Mouse (Mus musculus) urinary bladder, postnatal 4 days (tissue): Measurements from ENCODE around the gene Phf21a.

Experiments used
- DNase-seq, 2 experiments: peaks; one replicate each; pipeline ENCODE4 v3.0.0; 2021 to 2022; ENCODE audit warnings: low spot score in 2 of 2

Gene Phf21a

DNA sequence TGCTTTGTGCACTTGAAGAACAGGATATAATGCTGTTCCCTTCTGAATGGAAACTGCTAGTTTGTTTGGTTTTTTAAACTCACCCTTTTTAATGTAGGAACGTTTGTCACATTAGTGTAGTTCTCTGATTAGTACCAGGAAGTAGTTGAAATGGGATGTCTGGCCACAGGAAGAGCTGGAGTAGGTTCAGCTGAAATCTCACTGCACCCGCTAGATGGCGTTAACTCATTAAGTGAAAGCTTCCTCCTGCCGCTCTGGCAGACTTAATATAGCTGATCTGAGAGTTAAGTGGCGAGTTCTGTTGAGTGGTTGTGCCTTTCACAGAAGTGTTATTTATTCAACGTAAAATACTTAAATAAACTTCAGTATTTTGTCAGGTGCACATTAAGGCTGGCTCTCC, 203.5 kb downstream of the Phf21a start:
- peak; percentile 45 to 80 for DNase-seq

- DNase-seq = no peak
Observed at GRCm38 (mm10) chr2:92299896-92300295, 207.0 kb downstream of the Phf21a start.

DNA sequence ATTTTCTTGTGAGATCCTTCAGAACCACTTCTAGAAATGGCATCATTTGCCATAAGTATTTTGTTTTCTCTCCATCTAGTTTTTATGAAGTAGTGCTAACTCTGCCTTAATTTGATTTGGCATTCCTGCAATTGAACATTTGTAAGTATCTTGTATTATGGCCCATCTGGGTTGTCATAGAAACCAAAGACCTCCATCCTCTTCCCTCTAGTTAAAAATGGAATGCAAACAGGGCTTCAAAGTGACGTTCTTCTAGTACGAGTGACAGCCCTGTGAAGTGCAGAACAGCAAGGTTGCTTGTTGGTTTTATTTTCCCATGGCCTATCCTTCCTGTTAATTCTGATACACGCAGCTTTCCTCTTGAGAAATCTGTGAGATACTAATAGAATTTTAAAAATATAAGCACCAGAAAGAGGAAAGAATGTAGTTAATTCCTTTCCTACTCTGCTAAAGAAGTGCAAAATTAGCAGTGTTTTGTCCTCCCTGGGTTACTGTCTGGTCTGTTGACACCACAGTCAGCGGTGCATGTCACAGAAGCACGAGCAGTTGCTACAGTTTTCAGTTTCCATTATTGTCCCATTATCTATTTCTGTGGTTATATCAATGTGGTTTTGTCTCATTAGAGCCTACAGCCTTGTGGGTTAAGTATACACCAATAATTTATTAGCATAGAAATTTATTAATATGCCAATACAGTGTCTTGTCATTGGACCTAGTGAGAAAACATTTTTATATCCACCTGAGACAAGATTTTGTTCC, 209.1 kb downstream of the Phf21a start:
- DNase-seq = no peak

- no peak for DNase-seq
Observed at GRCm38 (mm10) chr2:92312542-92312941, 219.6 kb downstream of the Phf21a start.

GRCm38 (mm10) chr2:92314031-92314430, 221.1 kb downstream of the Phf21a start:
- no peak for DNase-seq

- no peak for DNase-seq
Observed at GRCm38 (mm10) chr2:92316652-92317051, 223.7 kb downstream of the Phf21a start.

DNA sequence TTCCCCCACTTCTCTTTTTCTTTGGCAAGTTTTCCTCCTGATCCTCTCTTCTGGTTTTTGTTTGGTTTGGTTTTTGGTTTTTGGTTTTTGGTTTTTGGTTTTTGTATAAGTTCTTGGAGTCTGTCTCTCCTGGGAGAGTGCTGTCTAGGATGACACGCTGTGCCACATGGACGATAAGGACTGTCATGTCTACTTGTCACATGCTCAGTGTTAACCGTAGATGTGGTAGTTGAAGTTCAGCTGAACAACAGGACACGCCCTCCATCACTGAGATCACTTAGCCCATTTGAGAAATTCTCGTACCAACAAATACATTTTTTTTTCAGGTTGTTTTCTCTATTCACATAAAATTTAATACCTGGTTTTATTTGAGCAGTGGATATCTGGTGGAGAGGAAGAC, 224.3 kb downstream of the Phf21a start:
- DNase-seq = no peak

DNA sequence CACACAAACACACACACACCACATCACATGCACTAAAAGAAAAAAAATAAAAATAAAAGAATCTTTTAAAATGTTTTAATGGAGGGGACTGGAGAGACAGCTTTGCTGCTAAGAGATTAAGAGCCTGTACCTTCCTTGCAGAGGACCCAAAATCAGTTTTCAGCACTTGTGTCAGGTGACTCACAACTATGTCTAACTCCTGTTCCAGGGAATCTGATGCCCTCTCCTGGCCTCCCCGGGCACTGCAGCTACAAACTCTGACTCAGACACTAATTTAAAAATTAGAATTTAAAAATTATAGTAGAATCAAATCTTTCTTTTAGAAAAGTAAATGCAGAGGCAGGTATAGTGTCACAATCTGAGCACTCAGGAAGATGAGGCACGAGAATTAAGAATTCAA, 229.8 kb downstream of the Phf21a start:
- no peak for DNase-seq

GRCm38 (mm10) chr2:92325676-92326075, 232.8 kb downstream of the Phf21a start:
- DNase-seq = no peak

- DNase-seq = no peak
Observed at GRCm38 (mm10) chr2:92326221-92326620, 233.3 kb downstream of the Phf21a start.

DNA sequence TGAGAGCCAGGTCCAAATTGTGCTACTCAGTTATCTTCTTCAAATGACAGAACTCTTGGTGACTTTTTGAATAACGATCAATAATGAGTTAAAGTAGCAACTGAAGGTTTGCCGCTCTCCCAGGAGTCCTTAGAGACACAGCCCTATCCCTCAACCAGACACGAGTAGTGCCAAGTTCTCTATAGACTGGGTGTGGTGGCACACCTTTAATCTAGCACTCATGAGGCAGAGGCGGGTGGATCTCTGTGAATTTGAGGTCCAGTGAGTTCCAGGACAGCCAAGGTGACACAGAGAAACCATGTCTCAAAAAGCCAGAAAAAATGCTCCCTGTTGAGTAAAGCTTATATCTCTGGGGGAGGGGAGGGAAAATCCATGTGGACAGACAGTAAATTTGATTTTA, 234.7 kb downstream of the Phf21a start:
- DNase-seq = no peak

DNA sequence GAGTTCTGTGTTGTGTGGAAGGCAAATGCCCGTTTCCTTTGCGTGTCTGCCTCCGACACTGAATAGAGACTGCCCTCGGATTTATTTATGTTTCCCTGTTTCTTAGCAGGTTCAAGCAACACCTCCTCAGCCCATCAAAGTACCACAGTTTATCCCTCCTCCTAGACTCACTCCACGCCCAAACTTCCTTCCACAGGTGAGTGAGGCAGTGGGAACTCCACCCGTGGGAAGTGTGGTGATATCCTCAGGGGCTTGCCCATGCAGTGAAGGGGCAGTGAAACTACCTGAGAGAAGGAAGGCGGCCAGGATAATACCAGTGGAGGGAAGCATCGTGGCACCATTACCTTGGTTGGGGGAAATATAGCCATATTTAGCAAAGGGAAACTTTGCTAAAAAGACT, 235.3 kb downstream of the Phf21a start:
- DNase-seq = no peak

- no peak for DNase-seq
Observed at GRCm38 (mm10) chr2:92330840-92331239, 237.9 kb downstream of the Phf21a start.

- DNase-seq = no peak
Observed at GRCm38 (mm10) chr2:92331410-92331809, 238.5 kb downstream of the Phf21a start.

DNA sequence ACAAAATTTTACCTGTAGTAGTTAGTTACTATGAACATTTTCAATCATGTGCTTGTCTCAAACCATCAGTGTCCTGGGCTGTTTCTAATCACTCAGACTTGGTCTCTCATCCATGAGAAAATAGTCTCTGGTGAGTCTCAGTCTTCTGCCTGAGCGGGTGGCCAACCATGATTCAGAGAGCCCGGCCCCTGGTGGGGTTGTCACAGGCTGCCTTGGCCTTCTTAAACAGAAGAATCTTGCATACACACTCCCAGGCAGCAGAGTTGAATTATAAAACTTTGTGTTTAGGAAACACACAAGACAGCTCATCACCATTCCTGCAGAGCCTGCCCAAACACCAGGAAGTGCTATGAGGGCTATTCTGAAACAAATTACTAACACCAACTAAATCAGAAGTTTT, 239.0 kb downstream of the Phf21a start:
- no peak for DNase-seq

DNA sequence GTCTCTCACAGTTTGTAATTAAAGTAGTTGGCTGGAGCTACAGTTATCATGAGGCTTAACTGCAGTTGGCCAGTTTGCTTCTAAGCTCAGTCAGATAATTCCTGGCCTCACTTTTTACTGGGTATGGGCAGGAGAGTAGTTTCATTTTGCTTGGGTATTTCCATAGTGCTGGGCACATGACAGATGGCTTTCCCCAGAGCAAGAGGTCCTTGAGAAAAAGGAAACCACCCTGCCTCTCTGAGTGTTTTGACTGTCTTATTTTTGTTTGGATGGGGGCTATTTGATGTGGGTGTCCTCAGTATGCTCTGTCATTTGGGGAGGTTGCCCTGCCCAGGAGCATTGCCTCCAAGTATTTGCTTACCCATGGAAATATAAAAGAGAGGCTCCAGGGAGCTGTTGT, 249.5 kb downstream of the Phf21a start:
- DNase-seq = no peak

GRCm38 (mm10) chr2:92347191-92347590, 254.3 kb downstream of the Phf21a start:
- DNase-seq = no peak

GRCm38 (mm10) chr2:92349589-92350425, 256.9 kb downstream of the Phf21a start:
- no peak for DNase-seq

GRCm38 (mm10) chr2:92350686-92351085, 257.8 kb downstream of the Phf21a start:
- no peak for DNase-seq

DNA sequence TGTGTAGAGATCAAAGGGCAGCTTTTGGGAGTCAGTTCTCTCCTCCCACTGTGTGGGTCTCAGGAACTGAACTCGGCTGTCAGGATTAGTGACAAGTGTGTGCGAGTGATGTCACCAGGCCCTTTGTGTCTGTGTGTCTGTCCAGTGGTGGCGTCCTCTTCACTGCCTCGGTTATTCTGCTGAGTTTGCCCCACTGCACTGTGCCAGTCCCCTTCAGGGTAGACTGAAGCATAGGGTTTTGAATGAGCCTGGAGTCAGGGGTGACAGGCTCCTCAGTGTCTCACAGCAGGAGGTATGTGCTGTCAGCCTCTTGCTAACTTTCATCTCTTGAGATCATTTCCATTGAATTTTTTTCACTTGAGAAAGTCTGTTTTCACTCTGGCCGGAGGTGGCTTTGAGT, 260.5 kb downstream of the Phf21a start:
- no peak for DNase-seq

DNA sequence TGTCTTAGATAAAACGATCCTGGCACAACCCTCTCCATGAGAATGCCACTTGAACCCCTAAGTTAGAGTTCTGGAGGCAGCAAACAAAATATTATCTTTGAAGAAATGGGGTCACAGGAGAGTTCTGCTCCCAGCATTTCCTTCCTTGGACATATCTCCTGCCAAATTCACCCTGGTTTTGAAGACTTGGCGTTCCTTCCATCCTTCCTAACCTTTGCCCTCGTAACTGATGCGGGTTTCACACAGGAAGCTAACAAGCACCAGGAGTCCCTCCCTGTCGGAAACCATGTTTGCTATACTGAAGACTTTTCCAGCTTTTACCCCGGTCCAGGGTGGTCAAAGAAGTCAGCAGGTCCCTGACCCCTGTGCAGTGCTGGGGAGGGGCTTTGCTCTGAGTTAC, 261.3 kb downstream of the Phf21a start:
- no peak for DNase-seq

DNA sequence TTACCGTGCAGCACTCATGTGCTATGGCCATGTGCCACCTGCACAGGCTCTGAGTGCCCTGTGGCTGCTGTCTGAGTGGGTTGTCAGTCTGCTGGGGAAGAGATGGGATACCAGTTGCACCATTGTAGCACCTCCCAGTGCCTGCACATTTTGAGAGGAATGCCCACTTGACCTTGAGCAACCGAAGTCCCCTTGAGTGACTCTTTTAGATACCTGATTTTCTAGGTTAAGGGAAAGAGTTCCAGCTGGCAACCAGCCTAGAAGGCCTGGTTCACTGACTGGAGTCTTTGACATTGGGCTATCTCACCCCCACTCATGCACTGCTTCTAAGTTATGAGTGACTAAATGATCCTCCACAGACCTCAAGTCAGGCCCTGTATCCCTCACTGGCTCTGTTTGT, 266.4 kb downstream of the Phf21a start:
- DNase-seq = no peak

DNA sequence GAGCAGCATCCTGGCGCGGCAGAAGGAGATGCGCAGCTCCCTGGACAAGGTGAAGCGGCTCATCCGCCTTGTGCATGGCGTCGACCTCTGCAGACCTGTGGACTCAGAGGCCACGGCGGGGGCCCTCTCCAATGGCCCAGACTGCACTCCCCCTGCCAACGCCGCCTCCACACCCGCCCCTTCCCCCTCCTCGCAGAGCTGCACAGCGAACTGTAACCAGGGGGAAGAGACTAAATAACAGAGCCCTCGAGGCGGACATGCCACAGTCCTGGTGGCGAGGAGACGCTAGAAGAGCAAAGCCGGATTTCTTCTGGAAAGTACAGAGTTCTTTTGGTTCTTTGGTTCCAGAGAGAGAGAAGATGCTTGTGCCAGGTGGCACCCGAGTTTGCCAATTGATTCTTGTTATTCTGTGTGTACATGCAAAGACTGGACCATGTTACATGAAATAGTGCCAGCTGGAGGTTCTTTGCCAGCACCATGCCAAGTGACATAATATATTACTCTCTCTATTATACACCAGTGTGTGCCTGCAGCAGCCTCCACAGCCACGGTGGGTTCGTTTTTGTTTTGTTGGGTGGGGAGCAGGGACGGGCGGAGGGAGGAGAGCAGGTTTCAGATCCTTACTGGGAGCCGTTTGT, 267.4 kb downstream of the Phf21a start:
- DNase-seq = no peak
